Mouse (Mus musculus) adrenal gland, postnatal 25 days (tissue): ENCODE data around the gene Gm49366. TPM values are rescaled to one million over a fixed set of nuclear protein-coding genes. Genes with fewer than 3 reads are reported as not detected.
"Not testable (repeated sequence)": the region's sequence is repeated elsewhere in the genome, so short reads cannot be mapped to it uniquely, and the experiment has no call there.

Experiments
- DNase-seq: peaks from one replicate; pipeline ENCODE4 v3.0.0; 2021; ENCODE audit warnings: mixed read lengths
- total RNA-seq: library from RNA; stranded (reverse); gene quantifications from 2 replicates; pipeline ENCODE4 v1.2.3, GENCODE M21; 2021

The Gm49366 gene
- total RNA-seq, 1 experiment from 2014 or later, result not detected

DNA sequence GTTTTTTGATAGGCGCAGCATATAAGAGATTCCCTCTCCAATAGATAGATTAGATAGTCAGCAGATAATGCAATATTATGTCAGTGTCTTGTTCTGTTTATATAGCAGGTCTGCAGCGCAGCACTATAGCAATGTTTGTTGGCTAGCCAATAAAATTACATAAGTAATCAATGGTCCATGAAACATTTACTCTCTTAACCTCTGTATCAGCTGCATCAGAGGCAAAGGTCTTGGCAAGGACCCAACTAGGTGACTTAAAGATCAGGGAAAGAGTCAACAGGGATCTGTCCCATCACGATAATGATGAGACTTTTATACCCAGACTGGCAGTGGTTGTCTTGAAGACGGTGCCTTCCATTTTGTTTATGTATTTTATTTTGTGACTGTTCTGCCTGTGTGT lies 5.9 kb upstream of the Gm49366 start:
- DNase-seq, result no peak

DNA sequence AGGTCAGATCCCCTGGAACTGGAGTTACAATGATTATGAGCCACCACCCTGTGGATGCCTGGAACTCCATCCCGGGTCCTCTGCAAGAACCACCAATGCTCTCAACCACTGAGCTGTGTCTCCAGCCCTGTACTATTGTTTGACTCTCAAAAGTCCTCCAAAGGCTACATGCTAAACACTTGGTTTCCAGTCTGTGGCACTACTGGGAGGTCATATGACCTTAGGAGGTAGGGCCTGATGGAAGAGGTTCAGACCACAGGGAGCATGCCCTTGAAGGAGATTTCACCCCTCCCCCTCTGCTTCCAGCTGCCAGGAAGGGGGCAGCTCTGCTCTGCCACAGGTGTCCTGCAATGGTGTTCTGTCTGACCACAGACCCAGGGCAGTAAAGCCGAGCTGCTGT lies 5.4 kb upstream of the Gm49366 start:
- not testable (repeated sequence) for DNase-seq

DNA sequence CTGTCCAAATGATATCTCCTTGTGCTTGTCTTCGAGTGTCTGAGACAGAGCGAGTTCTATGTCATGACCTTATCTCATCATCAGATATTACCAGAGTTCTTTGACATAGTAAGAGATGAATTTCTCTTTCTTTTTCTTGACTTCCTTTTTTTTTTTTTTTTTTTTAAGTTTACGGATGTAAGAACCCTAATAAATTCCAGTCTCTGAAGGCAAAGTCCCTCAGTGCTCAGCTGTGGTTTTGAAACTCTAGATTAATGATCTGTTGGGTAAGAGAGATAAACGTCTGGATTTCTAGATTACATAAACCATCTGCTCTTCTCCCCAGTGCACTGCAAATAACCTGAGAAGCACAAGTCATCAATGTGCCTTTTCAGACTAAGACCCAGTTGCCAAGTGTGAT lies 4.6 kb upstream of the Gm49366 start:
- no peak for DNase-seq

DNA sequence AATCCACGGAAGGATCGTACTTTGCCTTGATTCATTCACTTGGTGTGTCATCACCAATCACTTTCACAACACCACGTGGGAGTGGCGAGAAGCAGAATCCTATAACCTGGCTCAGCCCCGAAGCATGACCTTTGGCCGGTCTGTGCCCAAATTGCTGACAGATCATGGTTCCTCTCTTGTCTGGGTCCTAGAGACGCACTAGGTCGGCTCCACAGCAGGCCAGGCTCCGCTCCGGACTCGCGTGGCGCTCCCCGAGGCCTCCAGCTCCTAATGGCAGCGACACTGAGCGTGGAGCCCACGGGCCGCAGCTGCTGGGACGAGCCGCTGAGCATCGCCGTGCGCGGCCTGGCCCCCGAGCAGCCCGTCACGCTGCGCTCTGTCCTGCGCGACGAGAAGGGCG lies 494 bp upstream of the Gm49366 start, which contains the start of gene Acot4:
TSS of gene Acot4 (plus strand) at position 139 of the 400 bp plus-strand sequence.
- peak; percentile 19 for DNase-seq

DNA sequence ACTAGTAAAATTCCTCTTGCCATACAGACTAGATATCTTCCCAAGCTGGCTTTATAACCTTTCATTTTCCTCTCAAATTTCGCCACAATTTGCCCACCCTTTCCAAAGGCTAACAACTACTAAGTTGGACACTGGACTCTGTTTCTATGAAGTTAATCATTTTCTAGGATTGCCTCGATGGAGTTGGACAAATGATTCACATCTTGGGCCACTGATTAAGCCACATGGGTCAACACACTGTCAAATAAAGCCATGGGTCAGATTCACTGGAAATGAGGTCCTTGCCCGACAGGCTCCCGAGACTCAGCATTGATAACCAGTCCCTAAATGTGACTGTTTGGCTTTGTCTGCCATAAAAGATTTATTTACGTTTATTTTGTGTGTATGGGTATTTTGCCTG lies 3.5 kb downstream of the Gm49366 start:
- no peak for DNase-seq

DNA sequence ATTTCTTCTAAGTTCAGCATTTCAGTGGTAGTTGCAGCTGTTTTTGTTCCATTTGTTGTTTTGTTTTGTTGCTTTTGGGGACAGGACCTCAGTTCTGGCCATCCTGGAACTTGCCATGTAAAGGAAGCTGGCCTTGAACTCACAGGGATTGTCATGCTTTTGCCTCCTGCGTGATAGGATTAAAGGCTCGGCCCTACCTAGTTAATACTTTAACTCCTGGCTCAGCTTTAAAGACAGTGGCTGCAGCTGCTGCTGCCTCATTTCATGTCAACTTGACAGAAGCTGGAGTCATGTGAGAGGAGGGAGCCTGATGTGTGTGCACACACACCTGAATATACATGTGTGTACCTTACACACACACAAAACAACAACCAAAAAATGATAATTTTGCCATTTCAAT lies 5.3 kb downstream of the Gm49366 start:
- DNase-seq, result no peak

DNA sequence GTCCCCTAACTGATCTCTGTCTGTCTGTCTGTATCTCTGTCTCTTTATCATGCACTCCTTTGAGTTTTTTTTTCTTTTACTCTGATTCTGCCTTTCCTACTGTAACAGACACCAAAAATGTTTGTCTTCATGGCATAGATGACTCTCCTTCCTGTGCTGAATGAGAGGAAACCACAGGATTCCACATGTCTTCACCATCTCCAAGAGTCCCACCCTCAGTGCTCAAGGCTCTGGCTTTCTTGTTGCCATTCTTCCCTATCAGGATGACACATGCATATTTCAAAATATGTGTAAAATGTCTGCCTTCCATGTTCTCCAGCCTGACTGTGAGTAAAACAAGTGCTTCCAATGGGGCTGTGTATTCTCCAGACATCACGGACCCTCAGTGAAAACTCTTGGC lies 8.2 kb downstream of the Gm49366 start:
- DNase-seq, result no peak

DNA sequence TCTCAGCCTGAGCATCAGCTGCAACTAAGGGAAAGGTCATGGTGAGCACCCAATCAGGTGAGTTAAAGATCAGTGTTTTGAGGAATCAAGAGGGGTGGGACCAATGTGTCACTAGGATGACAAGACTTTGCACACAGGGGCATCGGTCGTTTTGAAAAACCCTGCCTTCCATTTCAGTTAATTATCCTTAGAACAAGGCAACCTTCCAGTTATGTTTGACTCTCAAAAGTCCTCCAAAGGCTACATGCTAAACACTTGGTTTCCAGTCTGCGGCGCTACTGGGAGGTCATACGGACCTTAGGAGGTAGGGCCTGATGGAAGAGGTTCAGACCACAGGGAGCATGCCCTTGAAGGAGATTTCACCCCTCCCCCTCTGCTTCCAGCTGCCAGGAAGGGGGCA lies 12.0 kb downstream of the Gm49366 start:
- not testable (repeated sequence) for DNase-seq

DNA sequence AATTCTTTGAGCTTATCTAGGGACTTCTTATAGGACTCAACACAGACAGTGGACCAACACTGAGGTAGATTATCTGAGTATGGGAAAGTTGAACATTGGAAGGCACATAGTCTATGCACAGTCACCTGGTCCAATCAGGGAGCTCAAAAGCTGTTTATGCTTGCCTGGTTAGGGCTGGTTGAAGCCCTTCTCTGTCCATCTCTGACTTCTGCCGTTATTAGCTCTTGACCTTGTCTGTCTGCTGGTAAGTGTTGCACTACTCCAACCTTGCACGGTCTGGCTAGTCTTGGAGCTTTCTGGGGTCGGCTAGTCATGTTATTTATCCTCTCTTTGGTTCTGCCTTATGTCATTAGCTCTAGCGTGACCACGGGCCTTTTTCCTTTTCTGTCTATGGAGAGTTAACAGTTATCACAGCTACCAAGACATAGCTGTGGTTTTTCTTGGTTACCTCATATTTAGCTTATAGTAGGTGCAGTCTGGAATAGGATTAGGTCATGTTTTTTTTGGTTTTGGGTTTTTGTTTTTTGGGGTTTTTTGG lies 13.3 kb downstream of the Gm49366 start, which contains the start of gene Acot3:
TSS of gene Acot3 (plus strand) at position 208 of the 538 bp plus-strand sequence.
- no peak for DNase-seq

DNA sequence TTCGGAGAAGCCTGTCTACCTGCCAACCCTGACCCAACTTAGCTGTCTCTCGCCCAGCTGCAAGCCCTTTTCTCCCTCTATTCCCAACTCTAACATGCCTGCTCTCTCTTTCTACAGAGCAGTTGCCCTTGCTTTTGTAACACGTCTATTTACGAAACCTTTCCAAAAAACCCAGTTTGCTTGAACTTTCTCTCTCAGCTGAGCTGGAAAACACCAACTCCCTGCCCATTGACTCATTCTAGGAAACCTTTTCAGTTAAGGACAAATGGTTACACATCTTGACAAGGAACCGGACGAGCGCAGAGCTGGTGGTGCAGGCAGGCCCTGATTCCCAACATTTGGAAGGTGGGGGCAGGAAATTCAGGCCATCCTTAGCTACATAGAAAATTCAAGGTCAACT lies 13.9 kb downstream of the Gm49366 start:
- no peak for DNase-seq

DNA sequence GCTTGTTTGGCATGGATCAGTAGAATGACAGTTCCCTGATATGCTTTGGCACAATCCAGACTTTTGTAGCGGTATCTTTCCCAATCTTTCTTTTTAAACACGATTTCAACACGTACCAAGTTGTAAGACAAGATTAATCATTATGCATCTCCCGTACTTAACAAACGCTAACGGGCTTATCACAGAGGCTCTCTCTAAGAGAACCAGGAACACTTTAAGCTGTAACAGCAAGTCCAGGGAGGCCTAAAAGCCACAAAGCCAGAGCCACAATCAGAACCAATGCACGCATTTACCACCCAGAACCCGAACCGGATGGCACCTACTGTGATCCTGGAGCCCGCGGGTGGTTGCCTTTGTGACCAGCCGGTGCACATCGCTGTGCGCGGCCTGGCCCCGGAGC lies 14.4 kb downstream of the Gm49366 start:
- no peak for DNase-seq

DNA sequence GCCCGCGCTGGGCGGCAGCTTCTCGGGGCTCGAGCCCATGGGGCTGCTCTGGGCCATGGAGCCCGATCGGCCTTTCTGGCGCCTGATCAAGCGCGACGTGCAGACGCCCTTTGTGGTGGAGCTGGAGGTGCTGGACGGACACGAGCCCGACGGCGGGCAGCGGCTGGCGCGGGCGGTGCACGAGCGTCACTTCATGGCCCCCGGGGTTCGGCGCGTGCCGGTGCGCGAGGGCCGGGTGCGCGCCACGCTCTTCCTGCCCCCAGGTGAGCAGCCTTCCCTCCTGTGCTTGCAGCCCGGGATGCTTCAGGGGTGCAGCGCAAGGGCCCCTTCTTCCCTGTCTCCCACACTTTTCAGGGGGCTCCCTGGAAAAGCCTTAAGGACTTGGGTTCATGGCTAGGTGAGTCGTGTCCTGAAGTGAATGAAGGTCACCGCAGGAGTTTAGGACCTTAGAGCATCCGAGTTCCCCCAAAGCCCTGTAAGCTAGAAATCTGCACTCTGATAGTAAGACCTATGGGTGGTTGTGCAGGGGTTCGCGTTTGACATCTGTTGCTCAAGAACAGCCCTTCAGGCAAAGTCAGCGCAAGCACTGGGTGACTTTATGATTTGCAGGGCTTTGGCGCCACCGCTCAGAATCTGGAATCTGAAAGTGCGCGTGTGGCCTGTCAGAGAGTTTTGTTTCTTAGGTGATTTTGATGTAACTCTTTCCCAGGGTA lies 15.1 kb downstream of the Gm49366 start:
- DNase-seq, result peak; percentile 11

DNA sequence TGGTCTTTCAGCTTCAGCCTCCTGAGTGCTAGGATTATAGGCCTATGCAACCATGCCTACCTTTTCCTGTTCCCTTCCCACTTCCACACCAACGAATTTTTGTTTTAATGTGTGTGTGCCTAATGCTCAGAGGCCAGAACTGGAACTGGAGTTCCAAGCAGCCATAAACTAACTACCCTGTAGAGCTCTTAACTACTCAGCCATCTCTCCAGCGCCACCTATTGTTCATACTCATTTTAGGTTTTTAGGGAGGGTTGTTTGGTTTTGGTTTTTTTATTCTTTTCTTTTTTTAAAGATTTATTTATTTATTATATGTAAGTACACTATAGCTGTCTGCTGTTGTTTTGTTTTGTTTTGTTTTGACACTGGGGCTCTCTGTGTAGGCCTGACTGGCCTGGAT lies 22.2 kb downstream of the Gm49366 start:
- DNase-seq, result no peak

DNA sequence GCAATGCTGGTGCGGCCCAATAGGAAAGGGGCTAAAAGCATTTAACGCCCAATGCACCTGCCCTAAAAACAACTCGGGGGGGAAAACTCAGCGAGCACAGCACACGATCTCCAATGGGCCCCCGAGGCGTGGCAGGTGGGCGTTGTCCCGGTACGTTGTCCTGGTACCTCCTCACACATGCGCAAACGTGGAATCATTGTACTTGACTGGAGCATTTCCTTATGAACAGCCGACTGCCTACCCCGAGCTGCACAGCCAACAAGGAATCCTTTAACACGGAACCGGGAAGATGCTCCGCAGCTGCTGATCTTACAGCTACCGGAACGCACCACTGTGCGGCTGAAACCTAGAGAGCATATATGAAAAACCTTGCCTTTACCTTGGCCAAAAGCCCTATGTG lies 23.6 kb downstream of the Gm49366 start:
- DNase-seq, result no peak

DNA sequence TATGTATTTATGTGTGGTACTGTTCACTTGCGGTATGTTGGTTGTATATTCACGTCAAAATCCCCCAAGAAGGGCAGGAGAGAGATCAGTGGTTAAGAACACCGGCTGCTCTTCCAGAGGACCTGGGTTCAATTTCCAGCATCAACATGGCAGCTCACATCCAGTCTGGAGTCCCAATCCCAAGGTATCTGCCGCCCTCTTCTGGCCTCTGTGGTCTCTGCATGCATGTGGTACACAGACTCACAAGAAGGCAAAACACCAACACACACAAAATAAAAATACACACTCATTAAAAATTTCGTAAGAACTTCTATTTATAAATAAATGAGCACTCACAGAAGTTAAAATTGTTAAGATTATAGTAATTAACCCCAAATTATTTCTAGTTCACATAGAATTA lies 24.5 kb downstream of the Gm49366 start:
- peak; percentile 9 for DNase-seq

DNA sequence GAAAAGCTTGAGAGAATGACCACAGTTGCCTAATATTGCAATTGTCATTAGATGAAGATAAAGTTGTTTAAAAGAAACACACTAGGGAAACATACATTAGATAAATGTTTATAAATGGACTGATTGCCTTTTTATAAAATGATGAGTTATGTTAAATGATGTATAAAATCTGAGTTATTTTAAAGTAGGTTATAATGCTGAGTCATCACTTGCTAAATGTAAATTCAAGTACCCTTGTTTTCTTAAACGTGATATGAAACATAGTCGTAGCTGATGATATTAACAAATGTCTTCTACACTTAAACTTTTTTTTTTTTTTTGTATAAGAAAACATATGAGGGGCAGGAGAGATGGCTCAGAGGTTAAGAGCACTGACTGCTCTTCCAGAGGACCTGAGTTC lies 25.1 kb downstream of the Gm49366 start:
- no peak for DNase-seq

DNA sequence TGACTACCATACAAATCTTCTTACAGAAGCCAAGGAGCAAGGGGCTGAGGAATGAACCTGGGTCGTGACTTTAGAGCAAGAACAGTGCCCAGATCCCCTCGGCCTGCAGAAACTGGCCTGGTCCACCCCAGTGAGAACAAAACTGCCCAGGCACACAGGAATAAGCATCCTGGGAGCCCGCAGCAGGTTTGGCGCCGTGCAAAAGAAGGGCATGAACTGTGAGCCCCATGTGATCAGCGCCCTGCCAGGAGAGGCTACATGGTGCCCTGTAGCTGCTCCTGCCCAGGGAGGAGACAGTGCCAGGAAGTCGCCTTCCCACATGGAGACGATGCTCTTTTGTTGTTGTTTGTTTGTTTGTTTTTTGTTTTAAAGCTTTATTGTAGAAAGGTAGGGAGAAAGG lies 25.9 kb downstream of the Gm49366 start:
- no peak for DNase-seq

DNA sequence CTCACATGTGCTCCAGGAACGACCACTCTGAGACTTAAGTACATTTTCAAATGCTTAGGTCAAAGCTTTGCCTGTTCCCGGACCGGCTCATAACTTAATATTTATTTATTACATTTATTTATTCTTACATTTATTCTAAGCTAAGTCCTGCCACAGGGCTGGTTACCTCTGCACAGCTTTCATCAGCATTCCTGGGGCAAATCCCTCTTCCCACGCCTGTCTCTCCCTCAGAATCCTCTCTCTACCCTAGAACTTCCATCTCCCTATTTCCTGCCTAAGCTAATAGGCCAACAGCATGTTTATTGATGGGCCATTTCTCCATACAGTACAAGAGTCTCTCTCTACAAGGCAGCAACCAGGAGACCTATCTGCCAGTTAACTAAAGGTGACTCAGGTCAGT lies 29.0 kb downstream of the Gm49366 start:
- DNase-seq, result no peak

DNA sequence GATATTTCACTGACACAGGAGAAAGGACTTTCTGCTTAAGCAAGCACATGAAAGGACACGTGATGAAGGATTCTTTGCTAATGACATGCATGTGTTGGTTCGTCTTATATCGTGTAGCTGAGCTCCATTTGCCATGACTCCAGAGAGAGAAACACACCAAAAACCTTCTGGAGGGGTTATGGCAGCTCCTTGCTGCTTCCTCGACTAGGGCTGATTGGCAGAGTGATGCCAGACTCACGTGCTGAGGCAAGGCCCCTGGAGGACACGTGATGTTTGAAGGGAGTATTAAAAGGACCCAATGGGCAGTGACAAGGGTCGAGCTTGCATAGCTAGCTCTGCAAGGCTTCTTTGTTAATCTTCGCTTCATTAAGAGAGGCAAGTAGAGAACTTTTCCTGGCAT lies 29.6 kb downstream of the Gm49366 start:
- DNase-seq, result no peak

DNA sequence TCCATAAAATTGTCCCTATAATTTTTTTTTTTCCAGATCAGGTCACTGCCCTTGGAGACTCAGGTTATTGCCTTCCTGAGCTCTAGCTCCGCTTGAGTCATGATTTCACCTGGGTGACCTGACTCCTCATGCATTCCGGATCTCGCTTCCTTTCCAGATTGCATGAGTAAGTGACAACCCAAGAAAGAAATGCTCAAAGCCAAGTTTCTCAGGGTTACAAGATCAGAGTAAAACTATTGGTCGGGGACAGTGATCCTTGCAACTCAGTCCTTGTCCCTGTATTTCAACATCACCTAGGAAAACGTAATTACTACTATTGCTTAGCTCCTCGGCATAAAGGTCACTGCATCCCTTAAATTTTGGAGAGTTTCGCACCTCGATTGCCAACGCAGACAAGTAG lies 30.3 kb downstream of the Gm49366 start, which contains the start of gene Acot5:
TSS of gene Acot5 (plus strand) at position 340 of the 400 bp plus-strand sequence.
- DNase-seq, result no peak

DNA sequence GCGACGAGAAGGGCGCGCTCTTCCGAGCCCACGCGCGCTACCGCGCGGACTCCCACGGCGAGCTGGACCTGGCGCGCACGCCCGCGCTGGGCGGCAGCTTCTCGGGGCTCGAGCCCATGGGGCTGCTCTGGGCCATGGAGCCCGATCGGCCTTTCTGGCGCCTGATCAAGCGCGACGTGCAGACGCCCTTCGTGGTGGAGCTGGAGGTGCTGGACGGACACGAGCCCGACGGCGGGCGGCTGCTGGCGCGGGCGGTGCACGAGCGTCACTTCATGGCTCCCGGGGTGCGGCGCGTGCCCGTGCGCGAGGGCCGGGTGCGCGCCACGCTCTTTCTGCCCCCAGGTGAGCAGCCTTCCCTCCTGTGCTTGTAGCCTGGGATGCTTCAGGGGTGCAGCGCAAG lies 30.8 kb downstream of the Gm49366 start:
- DNase-seq, result peak; percentile 45

DNA sequence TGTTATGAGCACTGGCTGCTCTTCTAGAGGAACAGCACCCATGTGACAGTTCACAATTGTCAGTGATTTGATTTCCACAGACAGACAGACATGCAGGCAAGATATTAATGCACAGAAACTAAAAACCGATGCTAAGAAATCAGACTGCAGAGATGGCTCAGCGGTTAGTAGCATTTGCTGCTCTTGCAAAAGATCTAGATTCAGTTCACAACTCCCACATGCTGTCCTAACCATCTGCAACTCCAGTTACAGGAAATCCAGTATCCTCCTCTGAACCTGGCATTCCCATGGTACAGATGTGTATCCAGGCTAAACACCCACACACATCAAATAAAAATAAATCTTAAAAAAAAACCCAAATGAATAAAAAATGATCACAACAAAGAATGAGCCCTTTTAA lies 33.0 kb downstream of the Gm49366 start:
- no peak for DNase-seq

DNA sequence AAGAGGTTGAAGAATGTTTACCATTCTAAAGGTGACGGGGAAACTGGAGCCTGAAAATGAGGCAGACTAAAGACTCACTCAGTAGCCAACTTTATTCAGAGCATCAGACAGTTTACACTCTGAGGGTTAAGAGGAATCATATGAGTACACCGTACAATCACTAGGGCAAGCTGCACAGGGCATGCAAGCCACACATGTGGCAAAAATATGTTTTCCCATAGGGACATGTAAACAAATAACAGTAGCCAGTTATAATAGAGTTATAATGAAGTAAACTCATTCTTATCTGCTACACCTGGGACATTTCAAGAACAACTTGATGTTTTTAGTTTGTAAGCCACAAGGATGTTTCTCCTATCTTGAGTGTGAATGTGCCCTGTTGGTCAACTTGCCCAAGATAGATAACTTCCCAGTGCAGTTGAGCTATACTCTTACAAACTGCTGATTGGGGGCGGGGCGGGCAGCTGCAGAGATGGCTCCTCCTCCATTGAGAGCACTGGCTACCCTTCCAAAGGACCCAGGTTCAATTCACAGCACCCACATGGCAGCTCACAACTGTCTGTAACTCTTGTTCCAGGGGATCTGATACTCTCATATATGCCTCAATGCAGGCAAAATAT lies 38.7 kb downstream of the Gm49366 start:
- no peak for DNase-seq

DNA sequence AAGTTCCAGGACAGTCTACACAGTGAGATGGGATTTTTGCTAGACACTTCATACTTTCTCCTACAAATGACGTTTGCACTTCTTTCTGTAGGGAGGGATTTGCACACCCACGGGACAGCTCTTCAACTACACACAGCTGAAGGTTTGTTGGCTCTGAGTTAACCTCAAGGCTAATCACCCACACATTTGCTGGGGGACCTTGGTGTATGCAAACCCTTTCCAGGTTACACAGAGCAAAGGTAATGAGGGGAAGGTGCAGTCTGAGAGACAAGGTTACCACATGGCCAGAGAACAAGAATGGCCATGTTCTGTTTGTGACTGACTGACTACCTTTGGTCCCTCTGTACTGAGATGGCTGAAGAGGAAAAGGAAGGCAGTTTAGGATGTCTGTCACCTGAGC lies 45.1 kb downstream of the Gm49366 start:
- DNase-seq, result no peak
